Mouse (Mus musculus): ENCODE results near the gene Ltbp2. TPM values are rescaled to one million over a fixed set of nuclear protein-coding genes. Genes with fewer than 3 reads are reported as not detected.
A peak's percentile ranks its signal among the peaks of the same experiment; 100 is the strongest.

Ltbp2 gene
- 2.1 and 3.7 TPM in 2 replicates for polyA plus RNA-seq (2012; rRNA removed)

GRCm38 (mm10) chr12:84876481-84877121 lies at the start of gene Ltbp2:
Gene Ltbp2, minus strand, starts transcription at chr12:84876532.
- TF ChIP-seq POLR2A (IDR thresholded peaks at IDR 0.05; ENCODE audit: control insufficient read depth, low read depth, low read length) (no peak), CTCF (IDR thresholded peaks at IDR 0.05; ENCODE audit: control insufficient read depth, insufficient read depth, insufficient replicate concordance, low read depth, low read length) (peak; percentile 88)

GRCm38 (mm10) chr12:84924324-84924723 lies 48.0 kb upstream of the Ltbp2 start:
- Histone ChIP-seq H3K27ac (ENCODE audit: control insufficient read depth, insufficient read depth, low read depth, low read length) (no peak overlapping the region), H3K4me1 (ENCODE audit: control insufficient read depth, insufficient read depth, low read length) (no peaks in the 10 kb centered on the region), H3K36me3 (ENCODE audit: control insufficient read depth, insufficient read depth, low read length) (no peaks in the 10 kb centered on the region; the same call in none of the 2 replicates), H3K27me3 (ENCODE audit: control insufficient read depth, insufficient read depth, low read length) (no peaks in the 10 kb centered on the region), H3K4me3 (ENCODE audit: control insufficient read depth, low read depth, low read length) (no peak overlapping the region)
- TF ChIP-seq CTCF (IDR thresholded peaks at IDR 0.05; ENCODE audit: control insufficient read depth, insufficient read depth, insufficient replicate concordance, low read depth, low read length) (no peak), POLR2A (IDR thresholded peaks at IDR 0.05; ENCODE audit: control insufficient read depth, low read depth, low read length) (no peak)

More at GRCm38 (mm10) chr12:84876481-84877121, at the start of gene Ltbp2:
- Histone ChIP-seq H3K36me3 (ENCODE audit: control insufficient read depth, insufficient read depth, low read length) (no peaks in the 10 kb centered on the region), H3K4me3 (ENCODE audit: control insufficient read depth, low read depth, low read length) (peak within 1 kb of the TSS; percentile 82), H3K27me3 (ENCODE audit: control insufficient read depth, insufficient read depth, low read length) (no peaks in the 10 kb centered on the region), H3K27ac (ENCODE audit: control insufficient read depth, insufficient read depth, low read depth, low read length) (no peak within 1 kb of the TSS), H3K4me1 (ENCODE audit: control insufficient read depth, insufficient read depth, low read length) (peaks cover 13% of the 10 kb centered on the region)

- Histone ChIP-seq H3K36me3 (ENCODE audit: control insufficient read depth, insufficient read depth, low read length) (no peaks in the 10 kb centered on the region; the same call in 1 of the 2 replicates), H3K27me3 (ENCODE audit: control insufficient read depth, insufficient read depth, low read length) (no peaks in the 10 kb centered on the region), H3K4me3 (ENCODE audit: control insufficient read depth, low read depth, low read length) (no peak overlapping the region), H3K4me1 (ENCODE audit: control insufficient read depth, insufficient read depth, low read length) (no peaks in the 10 kb centered on the region), H3K27ac (ENCODE audit: control insufficient read depth, insufficient read depth, low read depth, low read length) (no peak overlapping the region)
- TF ChIP-seq CTCF (IDR thresholded peaks at IDR 0.05; ENCODE audit: control insufficient read depth, insufficient read depth, insufficient replicate concordance, low read depth, low read length) (no peak), POLR2A (IDR thresholded peaks at IDR 0.05; ENCODE audit: control insufficient read depth, low read depth, low read length) (no peak)
Observed at GRCm38 (mm10) chr12:84921881-84922419, 45.6 kb upstream of the Ltbp2 start.

- H3K36me3 ChIP-seq (ENCODE audit: control insufficient read depth, insufficient read depth, low read length): no peaks in the 10 kb centered on the region; the same call in 1 of the 2 replicates
- no peaks in the 10 kb centered on the region for H3K4me1 ChIP-seq (ENCODE audit: control insufficient read depth, insufficient read depth, low read length)
- TF ChIP-seq CTCF (IDR thresholded peaks at IDR 0.05; ENCODE audit: control insufficient read depth, insufficient read depth, insufficient replicate concordance, low read depth, low read length) (no peak), POLR2A (IDR thresholded peaks at IDR 0.05; ENCODE audit: control insufficient read depth, low read depth, low read length) (no peak)
- no peaks in the 10 kb centered on the region for H3K27me3 ChIP-seq (ENCODE audit: control insufficient read depth, insufficient read depth, low read length)
- peak overlapping the region; percentile 46 for H3K4me3 ChIP-seq (ENCODE audit: control insufficient read depth, low read depth, low read length)
- H3K27ac ChIP-seq (ENCODE audit: control insufficient read depth, insufficient read depth, low read depth, low read length): no peak overlapping the region
Observed at GRCm38 (mm10) chr12:84918809-84919208, 42.5 kb upstream of the Ltbp2 start.

GRCm38 (mm10) chr12:84917799-84918198 lies 41.5 kb upstream of the Ltbp2 start:
- Histone ChIP-seq H3K4me1 (ENCODE audit: control insufficient read depth, insufficient read depth, low read length) (no peaks in the 10 kb centered on the region), H3K27ac (ENCODE audit: control insufficient read depth, insufficient read depth, low read depth, low read length) (no peak overlapping the region), H3K36me3 (ENCODE audit: control insufficient read depth, insufficient read depth, low read length) (no peaks in the 10 kb centered on the region; the same call in 1 of the 2 replicates), H3K4me3 (ENCODE audit: control insufficient read depth, low read depth, low read length) (no peak overlapping the region), H3K27me3 (ENCODE audit: control insufficient read depth, insufficient read depth, low read length) (no peaks in the 10 kb centered on the region)
- TF ChIP-seq POLR2A (IDR thresholded peaks at IDR 0.05; ENCODE audit: control insufficient read depth, low read depth, low read length) (no peak), CTCF (IDR thresholded peaks at IDR 0.05; ENCODE audit: control insufficient read depth, insufficient read depth, insufficient replicate concordance, low read depth, low read length) (no peak)

GRCm38 (mm10) chr12:84914959-84915358 lies 38.6 kb upstream of the Ltbp2 start:
- TF ChIP-seq CTCF (IDR thresholded peaks at IDR 0.05; ENCODE audit: control insufficient read depth, insufficient read depth, insufficient replicate concordance, low read depth, low read length): no peak
- TF ChIP-seq POLR2A (IDR thresholded peaks at IDR 0.05; ENCODE audit: control insufficient read depth, low read depth, low read length): no peak
- no peaks in the 10 kb centered on the region for H3K27me3 ChIP-seq (ENCODE audit: control insufficient read depth, insufficient read depth, low read length)
- no peak overlapping the region for H3K27ac ChIP-seq (ENCODE audit: control insufficient read depth, insufficient read depth, low read depth, low read length)
- H3K4me3 ChIP-seq (ENCODE audit: control insufficient read depth, low read depth, low read length): no peak overlapping the region
- H3K4me1 ChIP-seq (ENCODE audit: control insufficient read depth, insufficient read depth, low read length): no peaks in the 10 kb centered on the region
- H3K36me3 ChIP-seq (ENCODE audit: control insufficient read depth, insufficient read depth, low read length): no peaks in the 10 kb centered on the region

- Histone ChIP-seq H3K27ac (ENCODE audit: control insufficient read depth, insufficient read depth, low read depth, low read length) (no peak overlapping the region), H3K4me3 (ENCODE audit: control insufficient read depth, low read depth, low read length) (no peak overlapping the region), H3K36me3 (ENCODE audit: control insufficient read depth, insufficient read depth, low read length) (no peaks in the 10 kb centered on the region), H3K27me3 (ENCODE audit: control insufficient read depth, insufficient read depth, low read length) (no peaks in the 10 kb centered on the region), H3K4me1 (ENCODE audit: control insufficient read depth, insufficient read depth, low read length) (peaks cover 4% of the 10 kb centered on the region; the same call in 1 of the 2 replicates)
- no peak for TF ChIP-seq CTCF (IDR thresholded peaks at IDR 0.05; ENCODE audit: control insufficient read depth, insufficient read depth, insufficient replicate concordance, low read depth, low read length)
- TF ChIP-seq POLR2A (IDR thresholded peaks at IDR 0.05; ENCODE audit: control insufficient read depth, low read depth, low read length): no peak
Observed at GRCm38 (mm10) chr12:84912652-84913104, 36.3 kb upstream of the Ltbp2 start.
